Mouse (Mus musculus): ENCODE data around the gene Dph1.

Gene Dph1

DNA sequence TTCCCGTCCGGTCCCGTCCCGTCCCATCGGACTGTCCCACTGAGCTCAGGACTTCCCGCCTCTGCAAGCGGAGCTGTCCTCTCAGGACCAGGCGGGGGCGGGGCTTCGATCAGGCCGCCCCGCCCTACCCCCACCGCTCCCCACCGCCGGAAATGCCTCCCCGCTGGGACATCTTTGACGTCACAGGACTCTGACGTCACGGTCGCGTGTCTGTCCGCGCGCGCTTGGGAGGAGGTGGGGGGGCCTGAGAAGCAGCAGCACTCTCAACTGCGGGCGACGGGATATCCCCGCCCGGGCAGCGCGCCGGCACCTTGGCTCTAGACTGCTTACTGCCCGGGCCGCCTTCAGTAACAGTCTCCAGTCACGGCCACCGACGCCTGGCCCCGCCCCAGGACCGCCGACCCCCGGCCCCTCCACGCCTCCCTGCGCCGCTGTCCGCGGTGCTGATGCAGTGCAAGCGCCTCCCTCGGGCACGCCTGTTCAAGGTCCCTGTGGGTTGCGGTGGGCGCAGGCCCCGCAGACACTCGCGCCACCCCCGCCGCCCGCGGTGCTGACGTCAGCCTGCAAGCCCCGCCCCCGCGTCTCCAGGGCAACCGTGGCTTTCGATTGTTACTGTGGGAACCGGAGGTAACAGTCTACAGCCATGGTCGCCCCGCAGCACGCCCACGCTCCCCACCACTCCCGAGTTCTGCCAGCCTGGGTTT lies 17.8 kb downstream of the Dph1 start:
- peak; percentile 76 to 78 for DNase-seq (ENCODE audit: low spot score in 2 of 2)

DNA sequence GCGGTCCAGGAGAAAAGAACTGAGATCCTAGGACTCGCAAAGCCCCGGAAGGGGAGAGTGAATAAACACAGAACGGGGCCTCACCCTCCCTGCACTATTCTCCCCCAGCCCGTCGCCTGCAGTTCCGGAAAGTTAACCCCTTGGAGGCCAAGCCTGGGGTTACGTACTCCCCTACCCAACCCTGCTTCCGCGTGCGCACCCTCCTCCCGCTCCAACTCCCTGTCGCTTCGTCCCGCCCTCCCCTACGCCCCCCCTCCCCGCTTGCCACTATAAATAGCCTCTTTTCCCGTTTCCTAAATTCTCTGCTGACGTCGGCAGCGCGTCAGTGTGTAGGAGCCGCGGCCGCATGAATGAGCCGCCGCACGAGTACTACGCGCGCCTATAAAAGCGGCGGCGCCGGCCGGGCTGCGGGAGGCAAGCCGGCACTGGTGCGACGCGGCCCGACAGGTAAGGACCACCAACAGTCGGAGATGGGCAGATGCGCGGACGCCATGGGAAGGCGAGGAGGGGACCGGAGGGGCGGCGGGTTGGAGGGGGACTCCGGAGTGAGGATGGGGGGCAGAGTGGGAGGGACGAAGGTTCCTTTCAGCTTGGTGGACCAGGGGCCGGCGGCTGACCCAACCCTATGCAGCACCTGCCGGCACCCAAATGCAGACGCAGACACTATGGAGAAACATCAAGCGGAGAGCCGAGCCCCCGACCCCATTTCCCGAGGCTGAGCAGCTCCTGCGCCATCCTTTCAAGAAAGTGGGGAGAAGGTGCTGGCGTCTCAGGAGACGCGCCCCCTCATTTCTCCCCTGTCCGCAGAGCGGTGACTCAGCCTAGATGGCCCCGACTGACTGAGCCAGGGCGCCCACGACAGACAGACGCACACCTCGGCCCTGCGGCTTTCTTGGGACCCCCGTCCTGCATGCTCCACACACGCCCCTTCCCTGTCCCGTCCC lies 18.6 kb downstream of the Dph1 start:
- DNase-seq (ENCODE audit: low spot score in 2 of 2), result peak; percentile 11 to 33

DNA sequence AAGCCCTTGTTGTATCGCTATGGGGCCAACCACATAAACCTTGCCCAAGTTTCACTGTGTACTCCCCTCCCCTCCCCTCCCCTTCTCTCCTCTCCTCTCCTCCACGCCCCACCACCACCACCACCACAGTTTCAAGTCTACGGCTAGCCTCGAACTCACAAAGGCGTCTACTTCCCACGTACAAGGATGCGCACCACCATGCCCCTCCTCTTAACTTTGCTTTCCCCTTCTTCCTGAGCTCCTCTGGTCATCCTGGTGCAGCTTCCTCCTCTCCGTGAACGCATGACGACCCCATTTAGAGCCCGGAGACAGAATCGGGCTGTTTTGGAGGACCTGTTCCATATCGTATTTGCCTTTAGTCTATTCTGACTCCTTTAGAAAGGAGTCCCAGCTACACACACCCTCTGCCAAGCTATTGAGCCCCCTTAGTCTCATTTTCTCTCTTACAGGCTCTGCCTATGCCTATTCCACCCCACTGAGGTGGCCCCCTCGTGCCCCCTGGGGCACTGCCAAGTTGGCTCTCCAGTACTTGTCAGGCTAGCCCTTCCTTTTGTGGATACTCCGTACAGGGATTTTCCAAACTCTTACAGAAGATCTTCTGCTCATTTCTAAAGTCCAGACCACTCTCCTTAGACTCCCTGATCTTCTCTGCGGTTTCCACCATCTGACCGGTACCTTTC lies 19.7 kb downstream of the Dph1 start:
- DNase-seq (ENCODE audit: low spot score in 2 of 2), result no peak

- peak; percentile 86 to 87 for DNase-seq (ENCODE audit: low spot score in 2 of 2)
Observed at GRCm38 (mm10) chr11:75170136-75170751, 20.8 kb downstream of the Dph1 start.

GRCm38 (mm10) chr11:75169405-75170080 lies 21.5 kb downstream of the Dph1 start, which contains the start of gene Hic1:
Hic1 (minus strand) TSS chr11:75169519.
- DNase-seq (ENCODE audit: low spot score in 2 of 2), result no peak

GRCm38 (mm10) chr11:75168590-75169361 lies 22.3 kb downstream of the Dph1 start:
- DNase-seq (ENCODE audit: low spot score in 2 of 2), result peak; percentile 75 to 79

DNA sequence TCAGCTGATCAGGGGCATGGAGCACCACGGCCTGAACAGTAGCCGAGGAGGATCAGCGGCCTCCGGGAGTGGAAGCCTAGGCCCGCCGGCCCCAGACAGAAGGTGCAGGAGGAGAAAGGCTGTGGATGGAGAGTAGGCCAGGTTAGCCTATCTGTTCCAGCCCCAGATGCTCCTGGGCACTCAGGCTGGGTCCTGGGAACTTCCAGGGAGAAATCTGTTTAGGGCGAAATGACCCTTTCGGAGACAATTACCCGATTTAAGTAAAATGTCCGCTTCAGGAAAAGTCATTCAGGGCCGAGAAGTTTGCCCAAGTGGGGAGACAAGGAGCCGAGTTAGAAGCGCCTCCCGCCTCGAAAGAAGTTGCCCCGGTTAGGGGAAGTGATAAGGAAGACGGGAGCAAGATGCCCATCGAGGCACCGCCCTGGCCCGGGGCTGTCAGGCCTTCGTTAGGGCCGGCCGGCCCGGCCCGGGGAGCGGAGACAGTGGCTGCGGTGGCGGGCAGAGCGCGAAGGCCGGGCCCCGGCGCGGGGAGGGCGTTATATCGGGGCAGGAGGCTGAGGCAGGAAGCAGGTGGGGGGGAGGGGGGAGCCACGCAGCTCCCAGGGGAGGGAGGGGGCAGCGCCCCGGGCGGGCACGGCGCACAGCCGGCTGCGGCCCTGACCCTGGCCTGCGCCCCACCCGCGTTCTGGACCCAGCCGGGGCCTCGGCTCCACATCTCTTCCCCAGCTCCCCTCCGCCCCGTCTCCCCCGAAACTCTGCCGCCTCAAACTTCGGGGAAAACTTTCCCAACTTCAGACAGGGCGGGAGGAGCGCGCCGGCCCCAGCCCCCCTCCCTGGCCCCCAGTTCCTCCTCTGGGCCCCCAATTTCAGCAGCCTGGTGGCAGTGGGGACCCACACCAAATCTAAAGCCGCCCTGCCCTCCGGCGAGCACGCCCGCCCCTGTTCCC lies 23.1 kb downstream of the Dph1 start:
- DNase-seq (ENCODE audit: low spot score in 2 of 2), result peak in 1 of 2 experiments; percentile 43

DNA sequence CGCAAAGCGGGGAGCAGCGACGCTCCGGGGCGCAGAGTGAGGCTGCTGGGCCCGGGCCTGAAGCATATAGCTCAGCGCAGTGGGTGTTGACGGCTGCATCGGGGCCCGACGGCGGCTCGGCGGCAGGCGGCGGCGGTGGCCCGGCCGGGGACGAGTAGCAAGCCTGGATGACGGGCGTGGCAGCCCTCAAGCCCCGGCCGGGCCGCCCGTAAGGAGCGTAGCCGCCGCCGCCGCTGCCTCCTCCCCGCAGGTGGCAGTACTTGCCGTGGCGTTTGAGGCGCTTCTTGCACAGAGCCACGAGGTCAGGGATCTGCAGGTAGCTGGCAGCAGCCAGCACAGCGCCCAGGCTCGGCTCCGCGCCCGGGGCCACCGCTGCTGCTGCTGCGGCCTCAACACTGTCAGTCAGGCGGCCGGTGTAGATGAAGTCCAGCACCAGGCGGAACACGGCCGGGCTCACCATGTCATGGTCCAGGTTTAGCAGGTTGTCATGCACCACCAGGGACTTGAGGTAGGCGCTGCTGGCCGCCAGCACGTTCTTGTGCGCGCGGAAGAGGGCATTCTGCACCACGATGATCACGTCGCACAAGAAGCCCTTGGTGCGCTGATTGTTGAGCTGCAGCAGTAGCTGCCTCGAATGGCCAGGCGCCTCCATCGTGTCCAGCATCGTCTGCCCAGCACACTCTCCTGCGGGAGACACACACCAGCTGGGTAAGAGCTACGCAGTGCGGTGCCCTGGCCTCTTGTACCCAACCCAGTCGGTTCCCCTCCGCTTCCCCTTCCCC lies 24.0 kb downstream of the Dph1 start:
- peak; percentile 29 to 39 for DNase-seq (ENCODE audit: low spot score in 2 of 2)

- no peak for DNase-seq (ENCODE audit: low spot score in 2 of 2)
Observed at GRCm38 (mm10) chr11:75166193-75166842, 24.7 kb downstream of the Dph1 start.

DNA sequence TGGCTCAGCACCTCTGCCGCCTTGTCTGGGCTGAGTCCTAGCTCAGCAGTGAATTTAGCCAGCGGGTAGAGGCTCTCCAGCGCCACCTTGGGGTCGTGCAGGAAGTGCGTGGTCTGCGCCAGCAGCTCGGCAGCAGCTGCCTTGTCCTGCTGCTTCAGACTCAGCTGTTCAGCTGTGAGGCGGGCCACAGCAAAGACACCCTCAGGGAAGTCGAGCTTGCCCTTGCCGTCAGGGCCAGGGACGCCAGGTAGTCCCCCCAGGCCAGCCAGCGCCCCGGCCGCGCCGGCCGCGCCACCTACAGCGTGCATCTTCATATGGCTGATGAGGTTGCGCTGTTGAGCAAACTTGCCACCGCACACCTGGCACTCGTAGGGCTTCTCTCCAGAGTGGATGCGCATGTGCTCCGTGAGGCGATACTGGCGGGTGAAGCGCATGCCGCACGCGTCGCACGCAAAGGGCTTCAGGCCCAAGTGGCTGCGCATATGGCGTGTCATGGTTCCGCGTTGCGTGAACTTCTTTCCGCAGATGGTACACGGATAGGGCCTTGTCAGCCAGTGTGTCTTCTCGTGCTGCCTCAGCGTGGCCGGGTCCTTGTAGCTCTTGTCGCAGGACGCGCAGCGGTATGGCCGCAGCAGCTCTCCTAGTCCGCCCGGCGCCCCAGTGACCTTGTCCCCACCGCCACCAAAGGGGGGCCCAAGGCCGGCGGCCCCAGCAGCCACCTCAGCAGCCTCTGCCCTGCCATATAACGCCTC lies 25.4 kb downstream of the Dph1 start:
- peak; percentile 69 to 70 for DNase-seq (ENCODE audit: low spot score in 2 of 2)

DNA sequence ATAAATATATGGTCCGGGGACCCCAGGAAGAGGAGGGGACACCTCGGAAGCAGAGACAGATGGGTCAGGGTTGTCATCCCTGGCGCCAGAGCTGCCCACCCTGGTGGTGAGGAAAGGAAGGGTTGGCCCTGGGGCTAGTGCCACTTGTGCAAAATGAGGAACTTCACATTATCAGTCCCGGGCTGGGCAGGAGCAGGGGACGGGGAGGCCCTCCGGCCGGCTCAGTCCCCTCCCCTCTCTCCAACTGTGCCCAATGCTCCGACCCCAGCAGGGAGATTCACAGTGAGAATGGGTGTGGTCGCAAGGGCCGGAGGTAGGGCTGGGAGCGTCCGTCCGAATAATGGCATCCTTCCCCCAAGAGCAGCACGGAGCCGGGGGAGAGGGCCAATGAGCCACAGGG lies 26.3 kb downstream of the Dph1 start:
- no peak for DNase-seq (ENCODE audit: low spot score in 2 of 2)

- no peak for DNase-seq (ENCODE audit: low spot score in 2 of 2)
Observed at GRCm38 (mm10) chr11:75164051-75164450, 27.0 kb downstream of the Dph1 start.

- no peak for DNase-seq (ENCODE audit: low spot score in 2 of 2)
Observed at GRCm38 (mm10) chr11:75163379-75163778, 27.7 kb downstream of the Dph1 start.

DNA sequence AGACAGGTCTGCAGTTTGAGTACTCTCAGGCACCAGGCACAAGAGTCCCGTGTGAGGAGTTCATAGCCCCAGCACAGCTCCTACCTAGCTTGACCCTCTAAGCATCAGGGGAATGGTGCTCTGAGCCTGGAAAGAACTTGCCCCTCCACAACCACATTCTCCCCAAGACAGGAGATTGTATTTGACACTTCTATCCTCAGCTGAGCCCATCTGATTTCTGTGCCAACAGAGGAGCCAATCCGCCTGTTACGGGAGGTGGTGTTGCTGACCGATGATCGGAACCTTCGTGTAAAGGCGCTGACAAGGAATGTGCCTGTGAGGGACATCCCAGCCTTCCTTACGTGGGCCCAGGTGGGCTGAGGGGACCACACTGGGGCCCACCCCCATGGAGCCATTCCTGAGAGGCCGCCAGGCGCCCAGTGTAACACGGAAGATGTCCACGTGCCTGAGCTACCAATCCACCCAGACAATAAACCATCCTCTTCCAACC lies 28.4 kb downstream of the Dph1 start:
- no peak for DNase-seq (ENCODE audit: low spot score in 2 of 2)

DNA sequence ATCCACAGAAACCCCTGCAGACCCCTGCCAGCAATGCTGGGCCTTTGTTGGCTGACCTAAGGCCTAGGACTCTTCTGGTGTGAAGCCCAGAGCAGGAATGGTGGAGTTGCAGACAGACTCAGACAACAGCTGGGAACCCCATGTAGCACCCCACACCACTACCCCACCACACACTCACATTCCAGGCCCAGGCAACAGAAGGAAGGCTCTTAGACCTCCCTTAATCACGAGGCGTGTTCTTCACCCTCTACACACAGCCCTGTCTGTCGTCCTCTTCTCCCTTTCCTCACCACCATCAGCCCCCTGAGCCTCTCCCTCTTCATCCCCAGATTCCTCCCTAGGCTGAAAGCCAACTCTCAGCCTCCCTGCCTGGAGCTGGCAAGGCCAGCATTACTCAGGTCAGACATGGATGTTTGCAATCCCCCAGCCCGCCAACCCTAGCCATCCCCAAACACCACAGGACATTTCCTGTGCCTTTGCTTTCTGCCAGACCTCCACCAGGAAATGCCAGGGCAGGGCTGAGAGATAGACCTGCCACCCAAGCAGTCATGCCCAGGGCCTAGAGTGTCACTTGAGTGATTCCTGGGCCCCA lies 29.5 kb downstream of the Dph1 start:
- no peak for DNase-seq (ENCODE audit: low spot score in 2 of 2)

DNA sequence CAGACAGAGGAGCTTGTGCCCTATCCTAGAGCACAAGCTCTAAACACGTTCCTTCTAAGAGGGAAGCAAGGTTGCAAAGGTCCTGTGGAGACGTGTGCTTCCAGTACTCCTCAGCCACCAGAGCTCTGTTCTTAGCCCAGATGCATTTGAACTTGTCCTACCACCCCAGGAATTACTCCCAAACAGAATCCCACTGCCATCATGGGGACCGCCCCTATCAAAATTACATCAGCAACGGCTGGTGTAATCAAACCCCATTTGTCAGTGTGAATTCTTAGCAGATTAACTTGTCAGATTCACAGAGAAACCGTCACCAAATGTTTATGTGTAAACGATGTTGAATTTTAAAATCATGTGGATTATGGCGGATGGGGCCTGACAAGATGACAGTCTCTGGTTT lies 30.1 kb downstream of the Dph1 start:
- no peak for DNase-seq (ENCODE audit: low spot score in 2 of 2)

DNA sequence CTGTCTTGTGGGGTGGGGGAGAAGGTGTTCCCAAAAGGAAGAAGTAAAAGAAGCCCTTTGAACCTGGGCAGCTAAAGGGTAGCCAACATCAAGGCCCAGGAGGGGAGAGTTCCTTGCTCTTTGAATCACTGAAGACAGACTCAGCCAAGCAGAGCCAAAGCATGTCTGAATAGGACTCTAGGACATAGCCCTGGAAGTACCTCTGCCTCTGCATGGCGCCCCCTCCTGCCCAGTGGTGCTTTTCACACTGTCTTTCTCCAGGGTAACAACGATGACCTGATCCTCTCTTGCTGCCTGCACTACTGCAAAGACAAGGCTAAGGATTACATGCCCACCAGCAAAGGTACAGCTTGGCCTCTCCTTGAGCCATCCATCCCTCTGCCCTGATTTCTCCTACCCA lies 31.5 kb downstream of the Dph1 start:
- DNase-seq (ENCODE audit: low spot score in 2 of 2), result peak in 1 of 2 experiments; percentile 21

All from spleen, postnatal 36 days (tissue).